Mouse (Mus musculus) central nervous system, embryonic 14 days (tissue): ENCODE results near the gene Gper1. TPM values are rescaled to one million over a fixed set of nuclear protein-coding genes. Genes with fewer than 3 reads are reported as not detected.

Source experiments
- polyA plus RNA-seq: library from polyadenylated mRNA; depleted of rRNA; stranded (reverse); fragments of >200 nt; gene quantifications from 2 replicates; pipeline ENCODE4 v1.2.3, GENCODE M21; 2012; rRNA removed

Gene Gper1
- 5.0 and 5.1 TPM in 2 replicates for polyA plus RNA-seq

DNA sequence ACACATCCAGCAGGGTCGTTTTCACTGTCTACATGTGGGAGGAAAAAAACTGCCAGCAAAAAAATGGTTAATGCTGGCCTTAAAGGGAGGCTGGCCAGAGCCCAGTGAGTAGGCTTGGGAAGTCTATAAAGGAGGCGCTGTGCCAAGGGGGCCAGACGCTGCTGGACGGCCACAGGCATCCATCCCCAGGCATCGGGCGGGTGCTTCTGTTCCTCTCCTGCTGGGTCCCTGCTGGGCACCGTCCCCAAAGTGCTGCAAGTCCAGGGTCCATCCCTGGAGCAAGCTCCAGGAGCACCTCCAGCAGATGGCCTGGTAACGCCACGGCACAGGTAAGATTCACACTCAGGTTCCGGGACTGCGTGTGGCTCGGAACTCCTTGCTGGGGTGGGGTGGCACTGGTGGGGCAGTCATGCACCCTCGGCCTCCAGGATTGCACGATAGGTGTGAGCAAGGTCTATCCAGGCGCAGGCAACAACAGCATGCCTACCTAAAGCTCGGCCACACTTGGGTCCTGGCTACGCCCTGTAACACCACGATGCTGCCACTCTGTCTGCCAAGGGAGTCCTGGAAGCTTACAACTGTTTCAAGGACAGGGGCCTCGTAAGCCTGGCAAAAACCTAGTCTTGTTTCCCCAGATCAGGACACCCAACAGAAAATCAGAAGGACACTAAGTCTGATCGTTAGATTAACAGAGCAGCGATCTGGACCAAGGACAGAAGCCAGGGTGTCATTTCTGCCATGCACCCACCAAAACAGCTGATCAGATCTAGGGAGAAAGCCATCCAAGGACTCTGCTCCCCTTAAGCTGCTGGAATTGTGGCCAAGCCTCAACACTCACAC lies at the start of gene Gper1:
Gper1 (plus strand) TSS at position 126 of the 840 bp plus-strand sequence.

DNA sequence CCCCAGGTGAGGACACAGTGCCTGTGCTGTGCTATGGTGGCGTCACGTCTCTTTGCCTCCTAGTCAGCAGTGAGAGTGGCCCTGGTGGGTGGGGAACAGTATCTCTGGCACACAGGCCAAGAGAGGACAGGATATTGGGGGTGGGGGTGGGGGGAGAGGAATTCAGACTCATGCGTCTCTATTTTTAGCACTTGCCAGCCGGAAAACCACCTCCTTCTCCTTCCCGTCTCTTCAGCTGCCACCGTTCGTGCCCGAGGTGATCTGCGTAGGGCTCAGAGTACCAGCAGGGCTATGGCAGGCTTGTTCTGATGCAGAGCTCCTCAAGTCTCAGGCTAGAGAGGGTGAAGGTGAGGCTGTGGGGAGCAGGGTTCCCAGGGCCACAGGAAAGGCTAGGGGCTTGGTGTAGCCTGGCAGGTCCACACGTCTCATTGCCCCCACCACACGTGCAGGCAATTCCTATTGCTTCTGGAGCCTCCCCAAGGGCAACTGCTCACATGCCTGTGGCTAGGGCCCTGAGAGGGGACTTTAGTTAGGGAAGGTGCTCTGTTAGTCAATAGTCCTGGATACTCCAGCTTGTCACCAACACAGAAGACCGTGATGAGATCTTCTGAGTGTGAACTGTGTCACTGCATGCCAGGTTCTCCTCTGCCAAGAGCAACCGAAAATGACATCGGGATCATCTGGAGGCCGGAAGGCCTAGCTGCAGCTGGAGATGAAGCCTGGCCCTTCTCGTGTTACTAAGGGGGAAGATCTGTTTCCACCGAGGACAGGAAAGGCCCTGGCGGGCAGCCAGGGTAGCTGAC lies 45.3 kb upstream of the Gper1 start, which contains the start of gene Gpr146:
Gpr146 (plus strand) TSS at position 230 of the 803 bp plus-strand sequence.

DNA sequence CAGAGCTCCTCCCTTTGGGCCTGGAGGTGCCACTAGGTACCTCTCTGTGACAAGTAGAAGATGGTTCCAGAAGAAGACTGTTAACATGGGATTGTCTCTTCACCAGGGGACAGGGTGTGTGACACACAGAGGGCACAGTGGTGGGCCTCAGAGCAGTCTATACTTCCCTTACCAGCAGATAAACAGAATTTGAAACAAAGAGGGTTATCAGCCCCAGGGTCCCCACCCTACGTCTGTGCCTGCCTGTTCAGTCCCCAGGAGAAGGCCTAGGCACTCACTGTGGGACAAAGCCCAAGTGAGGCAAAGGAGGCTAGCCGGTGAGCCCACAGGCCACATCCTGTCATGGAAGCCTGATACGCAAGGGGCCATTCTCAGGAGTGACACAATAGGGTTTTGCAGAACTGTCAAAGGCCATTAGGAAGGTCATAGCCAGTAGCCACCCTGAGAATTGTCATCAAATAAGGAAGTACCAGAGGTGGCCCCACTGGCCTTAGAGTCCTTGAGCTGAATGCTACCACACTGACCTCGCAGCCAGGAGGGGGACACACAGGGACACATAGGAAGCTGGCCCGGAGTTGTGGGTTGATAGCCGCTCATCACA lies 18.1 kb upstream of the Gper1 start, which contains the start of gene C130050O18Rik:
C130050O18Rik (plus strand) TSS at position 480 of the 601 bp plus-strand sequence.

DNA sequence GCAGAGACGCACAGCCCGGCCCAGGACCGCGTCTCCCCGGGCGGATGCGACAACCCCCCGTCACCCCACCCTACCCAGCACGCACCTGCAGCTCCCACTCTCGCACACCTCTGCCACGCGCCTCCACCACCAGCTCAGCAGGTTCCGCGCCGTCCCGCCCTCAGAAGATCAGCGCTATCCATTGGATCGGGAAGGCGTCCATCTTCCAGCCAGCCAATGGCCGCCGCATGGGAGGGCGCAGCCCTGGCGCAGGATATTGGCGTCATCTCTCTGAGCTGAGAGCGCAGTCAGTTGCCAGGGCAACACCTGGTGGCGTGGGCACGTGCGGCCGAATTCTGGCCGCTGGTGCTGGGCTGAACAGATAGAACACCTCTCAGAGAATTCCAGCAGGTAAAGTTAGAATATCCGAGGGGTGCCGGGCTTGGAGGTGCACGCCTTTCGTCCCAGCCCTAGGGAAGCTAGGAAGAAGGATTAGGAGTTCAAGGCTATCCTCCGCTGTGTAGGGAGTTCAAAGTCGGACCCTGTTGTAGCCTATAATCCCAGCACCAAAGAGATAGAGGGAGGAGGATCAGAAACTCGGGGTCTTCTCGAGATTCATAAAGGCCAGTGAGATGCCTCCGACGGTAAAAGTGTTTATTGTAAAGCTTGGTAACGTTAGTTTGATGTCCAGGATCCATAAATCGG lies 37.6 kb downstream of the Gper1 start, which contains the start of gene 3110082I17Rik:
3110082I17Rik (minus strand) TSS at position 144 of the 684 bp plus-strand sequence.

Other genes with a start within 250 kb of the Gper1 start
- 71.3 and 75.2 TPM in 2 replicates for gene Sun1, start 222.5 kb upstream of the Gper1 start, polyA plus RNA-seq
- 108 and 115 TPM in 2 replicates for gene Get4, start 170.8 kb upstream of the Gper1 start, polyA plus RNA-seq
- 34.0 and 40.2 TPM in 2 replicates for gene Adap1, start 97.5 kb upstream of the Gper1 start, polyA plus RNA-seq
- 113 and 118 TPM in 2 replicates for gene Cox19, start 71.7 kb upstream of the Gper1 start, polyA plus RNA-seq
- gene Cyp2w1, start 70.5 kb upstream of the Gper1 start, polyA plus RNA-seq: 0.09 and 1.9 TPM in 2 replicates
- 1.3 and 1.6 TPM in 2 replicates for gene Gpr146, start 45.5 kb upstream of the Gper1 start, polyA plus RNA-seq
- 0.41 and 1.7 TPM in 2 replicates for gene C130050O18Rik, start 17.9 kb upstream of the Gper1 start, polyA plus RNA-seq
- gene 3110082I17Rik, start 37.4 kb downstream of the Gper1 start, polyA plus RNA-seq: 12.7 and 15.8 TPM in 2 replicates
- 19.8 and 22.1 TPM in 2 replicates for gene Zfand2a, start 61.4 kb downstream of the Gper1 start, polyA plus RNA-seq
- 21.5 and 29.7 TPM in 2 replicates for gene Uncx, start 120.3 kb downstream of the Gper1 start, polyA plus RNA-seq